In genomic region chr5:115493441-115493840, GRCm38 (mm10) we compare ENCODE assay signal across 14 mouse cellular contexts. TPM values are rescaled to one million over a fixed set of nuclear protein-coding genes. Genes with fewer than 3 reads are reported as not detected.
A peak's percentile ranks its signal among the peaks of the same experiment; 100 is the strongest.
DNase-seq lines count a peak whose midpoint lies in the region; ATAC-seq and TF ChIP-seq lines count a peak whose summit lies in the region.
"Had no signal": no experiment of that assay in that cellular context is flagged by ENCODE, and none has a peak within 500 bp of the region (broad histone marks: within the 10 kb centered on the region; RNA-seq: fewer than 3 reads in every experiment).

No protein-coding gene starts in this region.

- H3K9ac ChIP-seq in hindbrain, embryonic 12.5 days: 0 out of 2 replicates have a peak overlapping the region, but pooled peaks have one; percentile 23
- H3K9ac ChIP-seq in hindbrain, embryonic 13.5 days: no peak overlapping the region
- no peak overlapping the region for H3K9ac ChIP-seq in intestine, postnatal 0 days (ENCODE audit: low read depth, low read length)
- H3K9ac ChIP-seq: forebrain, postnatal 0 days; midbrain, embryonic 15.5 days had no signal

- peak overlapping the region; percentile 46; the same call in 1 of the 2 replicates for H3K27ac ChIP-seq in hindbrain, embryonic 12.5 days
- no peak overlapping the region for H3K27ac ChIP-seq in hindbrain, embryonic 13.5 days
- peak overlapping the region; percentile 41; the same call in 1 of the 2 replicates for H3K27ac ChIP-seq in intestine, postnatal 0 days (ENCODE audit: low read depth, low read length)
- H3K27ac ChIP-seq: midbrain, embryonic 15.5 days had no signal

- no peaks in the 10 kb centered on the region for H3K36me3 ChIP-seq in hindbrain, embryonic 12.5 days
- no peaks in the 10 kb centered on the region for H3K36me3 ChIP-seq in hindbrain, embryonic 13.5 days
- H3K36me3 ChIP-seq in intestine, postnatal 0 days (ENCODE audit: control insufficient read depth, insufficient read depth): no peaks in the 10 kb centered on the region
- H3K36me3 ChIP-seq: G1E; midbrain, embryonic 15.5 days had no signal

- 71% methylated on average over 5 of the region's 5 CpGs for WGBS in hindbrain, embryonic 12.5 days
- WGBS in hindbrain, embryonic 13.5 days: 66% methylated on average over 5 of the region's 5 CpGs
- 58% methylated on average over 5 of the region's 5 CpGs for WGBS in intestine, postnatal 0 days

- no peak overlapping the region for H3K4me2 ChIP-seq in hindbrain, embryonic 12.5 days (replicated peaks)
- H3K4me2 ChIP-seq in hindbrain, embryonic 13.5 days: no peak overlapping the region
- H3K4me2 ChIP-seq in intestine, postnatal 0 days (replicated peaks; ENCODE audit: low read depth): no peak overlapping the region
- H3K4me2 ChIP-seq: liver, embryonic 11.5 days; midbrain, embryonic 15.5 days had no signal

- no peak for ATAC-seq in hindbrain, embryonic 12.5 days (ENCODE audit: low FRiP score)
- no peak for ATAC-seq in hindbrain, embryonic 13.5 days (ENCODE audit: low FRiP score)
- no peak for ATAC-seq in intestine, postnatal 0 days
- ATAC-seq: forebrain, postnatal 0 days; midbrain, embryonic 15.5 days had no signal

- TF ChIP-seq CTCF in intestine, postnatal 0 days (IDR thresholded peaks at IDR 0.05; ENCODE audit: low read depth): no peak

- H3K4me3 ChIP-seq in hindbrain, embryonic 12.5 days: no peak overlapping the region
- no peak overlapping the region for H3K4me3 ChIP-seq in hindbrain, embryonic 13.5 days
- H3K4me3 ChIP-seq in intestine, postnatal 0 days (ENCODE audit: low read depth, low read length): no peak overlapping the region
- H3K4me3 ChIP-seq: midbrain, embryonic 15.5 days had no signal

- H3K9me3 ChIP-seq in hindbrain, embryonic 12.5 days (replicated peaks): no peaks in the 10 kb centered on the region
- no peaks in the 10 kb centered on the region for H3K9me3 ChIP-seq in hindbrain, embryonic 13.5 days
- no peaks in the 10 kb centered on the region for H3K9me3 ChIP-seq in intestine, postnatal 0 days (ENCODE audit: control insufficient read depth)
- H3K9me3 ChIP-seq: G1E; midbrain, embryonic 15.5 days had no signal

- peaks cover 20% of the 10 kb centered on the region for H3K4me1 ChIP-seq in hindbrain, embryonic 12.5 days
- peaks cover 21% of the 10 kb centered on the region for H3K4me1 ChIP-seq in hindbrain, embryonic 13.5 days (replicated peaks)
- no peaks in the 10 kb centered on the region for H3K4me1 ChIP-seq in intestine, postnatal 0 days (replicated peaks; ENCODE audit: control insufficient read depth, insufficient read depth, low read length)

- peak; percentile 92 for DNase-seq in 3T3-L1 (ENCODE audit: low read depth, low spot score)
- peak; percentile 52 for DNase-seq in Muller cell, postnatal 12 days (ENCODE audit: inconsistent ontology term)
- DNase-seq in gastrocnemius, postnatal 10 days: no peak
- no peak for DNase-seq in MN1 (ENCODE audit: low spot score)
- DNase-seq: forebrain, postnatal 0 days; thymus, postnatal 36 days had no signal

- no peaks in the 10 kb centered on the region; the same call in 1 of the 2 replicates for H3K27me3 ChIP-seq in hindbrain, embryonic 12.5 days
- H3K27me3 ChIP-seq in hindbrain, embryonic 13.5 days: no peaks in the 10 kb centered on the region
- no peaks in the 10 kb centered on the region for H3K27me3 ChIP-seq in intestine, postnatal 0 days (replicated peaks; ENCODE audit: control insufficient read depth, insufficient read depth, low read length)
- H3K27me3 ChIP-seq: midbrain, embryonic 15.5 days had no signal

RNA-seq across cellular contexts. Expression of gene Sirt4, which starts 8.9 kb away (rescaled TPM):
- polyA plus RNA-seq in hindbrain, embryonic 12.5 days (2016; fragmentation: Nextera tagmentation; extraction: Ambion mirVana): 23.1 and 24.7 TPM in 2 replicates
- polyA plus RNA-seq in hindbrain, embryonic 13.5 days (2015; fragmentation: Nextera tagmentation; extraction: Ambion mirVana): 30.0 TPM in 2 replicates
- polyA plus RNA-seq in intestine, postnatal 0 days (2015; fragmentation: Nextera tagmentation; extraction: Ambion mirVana): 5.0 and 6.4 TPM in 2 replicates
- total RNA-seq in gastrocnemius, postnatal 10 days (2021): 10 to 100 TPM; 12.7 to 16.6 TPM

RNA-seq across cellular contexts. Expression of gene Pxn, which starts 13.0 kb away (rescaled TPM):
- 34.0 and 39.2 TPM in 2 replicates for polyA plus RNA-seq in hindbrain, embryonic 12.5 days (2016; fragmentation: Nextera tagmentation; extraction: Ambion mirVana)
- polyA plus RNA-seq in hindbrain, embryonic 13.5 days (2015; fragmentation: Nextera tagmentation; extraction: Ambion mirVana): 19.9 and 23.4 TPM in 2 replicates
- polyA plus RNA-seq in intestine, postnatal 0 days (2015; fragmentation: Nextera tagmentation; extraction: Ambion mirVana): 65.1 and 71.1 TPM in 2 replicates
- total RNA-seq in gastrocnemius, postnatal 10 days (2021): 100 to 1,000 TPM; 107 to 130 TPM

RNA-seq across cellular contexts. Expression of gene Pla2g1b, which starts 27.4 kb away (rescaled TPM):
- polyA plus RNA-seq in hindbrain, embryonic 12.5 days (2016; fragmentation: Nextera tagmentation; extraction: Ambion mirVana): not detected in 2 replicates
- not detected in 2 replicates for polyA plus RNA-seq in hindbrain, embryonic 13.5 days (2015; fragmentation: Nextera tagmentation; extraction: Ambion mirVana)
- polyA plus RNA-seq in intestine, postnatal 0 days (2015; fragmentation: Nextera tagmentation; extraction: Ambion mirVana): 0.78 and 0.98 TPM in 2 replicates
- total RNA-seq in gastrocnemius, postnatal 10 days (2021): not detected
- total RNA-seq: adrenal gland, postnatal 36 days; common myeloid progenitor, adult 5-6 weeks; forebrain, postnatal 0 days; G1E had no signal
- polyA plus RNA-seq: forebrain, postnatal 0 days; midbrain, embryonic 15.5 days had no signal

Comparison
In these comparisons a context has a peak if more than half of its experiments do, and no peak if none do; other contexts are left out.
1. DNase-seq: peak in 3T3-L1 (single experiment) and Muller cell, postnatal 12 days (single experiment); none in gastrocnemius, postnatal 10 days (single experiment) and MN1 (single experiment).